Mouse (Mus musculus) central nervous system, embryonic 11.5 days (tissue): ENCODE data around the gene Gm21976. TPM values are rescaled to one million over a fixed set of nuclear protein-coding genes. Genes with fewer than 3 reads are reported as not detected.

ENCODE experiments used
- polyA plus RNA-seq: library from polyadenylated mRNA; depleted of rRNA; stranded (reverse); fragments of >200 nt; gene quantifications from 2 replicates; pipeline ENCODE4 v1.2.3, GENCODE M21; 2012; rRNA removed

Gene Gm21976
- polyA plus RNA-seq = not detected in 2 replicates

DNA sequence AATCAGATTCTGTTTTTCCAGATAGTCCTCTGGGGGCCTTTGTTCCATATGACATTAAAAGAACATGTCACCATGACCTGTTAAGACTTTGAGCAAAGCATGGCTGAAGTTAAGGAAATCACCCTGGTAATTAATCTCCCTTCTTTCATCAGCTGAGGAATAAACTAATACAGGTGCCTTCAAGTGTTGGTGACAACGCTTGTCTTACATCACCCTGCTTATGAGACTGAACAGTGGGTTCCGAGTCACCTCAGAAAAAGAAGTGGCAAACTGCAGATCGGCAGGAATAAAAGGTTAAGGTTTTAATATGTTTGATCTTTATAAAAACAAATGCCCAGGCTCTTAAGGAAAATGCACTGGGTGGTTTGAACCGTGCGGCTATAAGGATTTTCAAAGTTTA lies at the start of gene Gm21976:
Gm21976 (plus strand) TSS at position 202 of the 400 bp plus-strand sequence.

DNA sequence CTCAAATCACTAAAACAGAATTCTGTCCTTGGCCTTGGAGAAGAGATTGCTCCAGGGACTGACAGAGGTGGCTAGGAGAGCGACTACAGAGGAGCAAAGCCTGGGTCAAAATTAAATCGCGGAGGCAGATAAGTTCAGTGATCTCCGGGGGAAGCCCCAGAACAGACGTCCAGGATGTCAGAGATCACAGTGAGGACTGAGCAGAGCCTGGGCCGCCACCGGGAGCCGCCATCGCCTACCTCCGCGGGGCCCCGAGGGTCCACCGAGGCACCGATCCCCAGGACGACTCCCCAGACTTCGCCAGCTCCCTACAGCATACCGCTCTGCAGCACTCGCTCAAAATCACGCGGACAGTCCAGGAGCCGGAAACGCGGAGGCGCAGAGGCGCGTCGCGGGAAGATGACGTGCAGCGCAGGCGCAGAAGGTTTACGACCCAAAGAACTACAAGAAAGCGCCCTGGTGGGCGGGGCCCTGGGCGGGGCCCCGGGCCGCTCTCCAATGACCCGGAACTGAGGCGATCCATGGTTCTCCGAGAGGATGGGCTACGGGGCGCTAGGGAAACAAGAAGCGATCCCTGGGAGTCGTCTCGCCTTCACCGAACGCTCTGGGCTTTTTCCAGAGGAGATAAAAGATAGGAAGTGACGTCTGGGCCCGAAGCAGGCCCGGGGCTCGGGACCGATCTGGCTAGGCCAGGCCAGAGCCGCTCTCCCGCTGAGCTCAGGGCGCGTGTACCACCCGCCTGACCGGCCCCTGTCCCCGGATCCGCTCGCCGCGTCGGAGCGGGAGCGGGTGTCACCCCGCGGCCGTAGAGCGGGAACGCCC lies 16.8 kb upstream of the Gm21976 start, which contains the start of the genes Utp15 and Ankra2:
Utp15 (minus strand) TSS at position 406 of the 822 bp plus-strand sequence.
Ankra2 (plus strand) TSS at position 439 of the 822 bp plus-strand sequence.

DNA sequence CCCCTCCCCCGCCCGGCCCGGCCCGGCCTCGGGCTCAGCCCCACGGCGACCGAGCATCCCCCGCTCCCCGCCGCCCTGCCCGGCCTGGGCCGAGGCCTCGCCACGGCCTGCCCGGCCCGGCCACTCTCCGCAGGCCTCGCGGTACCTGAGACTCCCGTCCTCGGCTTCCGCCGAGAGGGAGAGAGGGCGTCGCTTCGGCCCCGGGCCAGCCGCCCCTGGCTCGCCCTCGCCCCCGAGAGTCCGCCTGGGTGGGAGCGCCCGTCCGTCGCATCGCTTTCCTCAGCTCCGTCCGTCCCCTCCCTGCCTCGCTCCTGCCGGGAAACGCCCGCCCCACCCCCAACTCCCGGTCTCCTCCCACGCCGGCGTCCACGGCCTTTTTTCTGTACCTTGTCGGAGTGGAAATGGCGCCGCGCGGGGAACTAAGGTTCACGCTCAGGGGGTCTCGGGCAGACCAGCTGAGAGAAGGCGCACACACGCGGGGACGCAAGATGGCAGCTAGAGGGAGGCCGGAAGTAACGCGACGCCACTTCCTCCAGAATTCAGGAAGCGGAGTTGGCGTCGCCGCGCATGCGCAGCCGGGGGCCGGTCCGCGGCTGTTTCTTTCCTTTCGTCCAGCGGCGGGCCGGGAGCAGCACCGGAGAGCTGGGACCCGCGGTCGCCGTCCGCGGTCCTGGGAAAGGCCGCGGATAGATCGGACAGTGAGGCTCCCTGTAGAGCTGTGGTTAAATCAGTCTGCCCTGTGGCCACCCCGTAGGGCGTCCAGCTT lies 37.0 kb downstream of the Gm21976 start, which contains the start of gene Btf3:
Btf3 (minus strand) TSS at position 527 of the 766 bp plus-strand sequence.

DNA sequence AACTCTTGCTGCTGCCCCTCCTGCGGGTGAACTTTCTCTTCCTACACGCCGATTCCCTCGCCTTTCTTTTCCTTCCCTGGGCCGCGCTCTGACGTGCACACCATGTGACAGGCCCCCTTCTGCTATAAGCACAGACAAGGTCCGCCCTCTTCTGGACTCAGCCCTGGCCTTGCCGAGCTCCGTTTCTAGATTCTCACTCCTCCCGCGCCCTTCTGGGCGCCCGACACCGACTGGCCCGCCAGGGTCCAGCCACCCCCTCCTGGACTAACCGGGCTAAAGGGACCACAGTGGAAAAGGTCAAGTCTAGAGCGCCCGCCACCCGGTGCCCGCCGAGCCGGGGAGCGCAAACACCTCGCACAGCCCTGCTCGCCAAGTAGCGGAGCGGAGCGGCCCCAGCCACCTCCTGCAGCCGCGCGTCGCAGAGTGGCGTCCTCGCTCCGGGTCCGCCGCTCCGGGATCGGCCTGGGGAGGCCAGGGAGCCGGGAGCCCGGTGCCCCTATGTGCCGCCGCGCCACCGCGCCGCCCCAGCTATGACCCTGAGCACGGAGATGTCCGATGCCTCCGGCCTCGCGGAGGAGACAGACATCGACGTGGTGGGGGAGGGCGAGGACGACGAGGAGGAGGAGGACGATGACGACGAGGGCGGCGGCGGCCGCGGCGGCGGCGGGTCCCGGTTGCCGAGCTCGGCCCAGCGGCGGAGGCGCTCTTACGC lies 74.6 kb downstream of the Gm21976 start, which contains the start of gene Foxd1:
Foxd1 (plus strand) TSS at position 153 of the 712 bp plus-strand sequence.

Other genes with a start within 250 kb of the Gm21976 start
- 4.7 and 8.4 TPM in 2 replicates for gene Arhgef28, start 73.4 kb upstream of the Gm21976 start, polyA plus RNA-seq
- 21.7 and 25.8 TPM in 2 replicates for gene Utp15, start 16.8 kb upstream of the Gm21976 start, polyA plus RNA-seq
- gene Ankra2, start 16.8 kb upstream of the Gm21976 start, polyA plus RNA-seq = 42.6 and 44.9 TPM in 2 replicates
- gene Btf3, start 37.1 kb downstream of the Gm21976 start, polyA plus RNA-seq = 723 and 1,066 TPM in 2 replicates
- 13.8 and 14.1 TPM in 2 replicates for gene Foxd1, start 74.4 kb downstream of the Gm21976 start, polyA plus RNA-seq
- 0.60 and 0.97 TPM in 2 replicates for gene Gm10320, start 212.1 kb downstream of the Gm21976 start, polyA plus RNA-seq